Mouse (Mus musculus) embryo, embryonic 11 days (tissue): Measurements from ENCODE around the gene Irx3.

ENCODE experiments used
- DNase-seq: peaks from one replicate; pipeline ENCODE4 v3.0.0-alpha.2; 2015

Gene Irx3

GRCm38 (mm10) chr8:91801241-91801811 is 541 bp downstream of the Irx3 start:
- DNase-seq, result peak; percentile 92

GRCm38 (mm10) chr8:91800523-91801240 is 1.2 kb downstream of the Irx3 start:
- DNase-seq, result peak; percentile 50

- DNase-seq, result peak; percentile 57
These were observed 2.0 kb downstream of the Irx3 start for GRCm38 (mm10) chr8:91799681-91800522.

DNA sequence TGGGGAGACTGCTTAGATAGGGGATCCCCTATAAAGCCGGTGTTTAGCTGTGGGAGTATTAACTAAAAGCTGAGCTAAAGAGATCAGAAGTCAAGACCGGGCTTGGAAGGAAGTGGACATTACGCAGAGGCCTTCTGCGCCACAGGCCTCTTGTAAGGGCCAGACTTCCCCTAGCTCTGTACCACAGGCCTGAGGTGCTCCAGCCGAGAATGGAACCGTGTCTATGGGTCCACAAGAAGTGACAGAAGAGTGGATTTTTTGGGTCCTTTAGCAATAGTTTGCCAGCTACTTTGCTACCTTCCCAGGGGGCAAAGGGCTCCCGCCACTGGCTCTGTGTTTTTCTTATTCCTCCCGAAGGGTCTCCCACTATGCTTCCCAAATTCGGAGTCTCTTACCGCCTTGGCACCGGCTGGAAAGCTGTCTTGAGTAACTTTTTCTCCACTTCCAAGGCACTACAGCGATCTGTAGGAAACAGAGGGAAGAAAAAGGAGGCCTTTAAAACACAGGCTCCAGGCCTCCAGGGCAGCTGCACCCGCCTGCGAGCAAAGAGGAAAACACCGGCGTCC is 2.8 kb downstream of the Irx3 start:
- peak; percentile 45 for DNase-seq

DNA sequence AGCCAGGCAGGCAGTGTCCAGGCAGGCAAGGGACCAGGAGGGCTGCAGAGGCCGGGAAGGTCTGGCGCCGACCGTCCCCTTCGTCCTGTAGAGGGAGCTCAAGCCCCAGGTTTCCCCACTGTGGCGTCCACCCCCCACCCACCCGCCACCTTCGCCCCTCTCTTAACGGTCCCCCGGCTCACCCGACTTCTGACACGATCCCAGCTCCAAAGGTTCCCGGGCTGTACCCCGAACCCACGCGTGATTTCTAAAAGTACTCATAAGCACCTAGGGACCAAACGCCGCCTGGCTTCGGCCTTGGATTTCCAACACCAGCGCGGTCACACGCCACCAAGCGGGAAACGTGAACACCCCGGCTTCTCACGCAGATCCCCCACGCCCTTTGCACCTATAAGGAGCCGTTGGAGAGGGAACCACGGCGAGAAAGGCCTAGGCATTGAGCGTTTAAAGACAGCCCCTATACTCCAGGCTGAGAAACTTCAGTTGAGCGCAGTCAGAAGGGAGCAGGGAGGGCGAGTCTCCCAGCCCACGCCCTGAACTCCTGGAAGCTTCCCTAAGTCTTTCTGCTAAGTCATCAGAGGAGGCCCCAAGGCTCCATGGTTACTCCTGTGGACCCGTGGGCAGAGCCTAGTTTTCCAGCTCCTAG is 4.1 kb downstream of the Irx3 start:
- DNase-seq, result peak; percentile 84

- DNase-seq, result peak; percentile 66
These were observed 8.0 kb downstream of the Irx3 start for GRCm38 (mm10) chr8:91793846-91794245.

DNA sequence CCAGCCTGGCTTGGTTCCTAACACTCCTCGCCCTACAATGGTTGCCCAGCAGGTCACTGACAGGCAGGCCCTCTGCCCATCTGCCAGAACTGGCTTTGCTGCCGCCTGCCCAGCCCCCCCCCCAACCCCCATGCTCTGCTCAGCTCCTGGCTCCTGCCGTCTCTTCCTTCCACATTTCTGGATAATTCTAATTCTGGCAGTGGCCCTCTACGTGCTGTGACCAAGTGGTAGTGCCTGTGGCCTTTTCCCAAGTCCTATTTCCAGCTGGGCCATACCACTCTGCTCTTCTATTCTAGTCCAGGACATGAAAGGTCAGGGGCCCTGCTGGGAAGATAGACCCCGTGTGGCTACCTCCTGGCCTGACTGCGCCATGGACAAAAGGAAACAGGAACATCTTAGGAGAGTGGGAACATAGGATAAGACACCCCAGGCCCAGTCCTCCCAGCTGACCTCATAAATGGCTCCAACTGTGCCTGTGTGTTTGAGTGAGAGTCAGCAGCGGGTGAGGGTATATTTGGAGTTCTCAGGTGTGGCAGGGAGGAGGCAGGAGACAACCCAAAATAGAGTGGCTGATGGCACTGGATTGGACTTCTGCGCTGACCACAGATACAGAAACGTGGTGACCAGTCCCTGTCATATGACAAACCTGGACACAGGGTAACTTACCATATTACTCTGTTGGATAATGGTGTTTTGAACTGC is 14.5 kb downstream of the Irx3 start:
- no peak for DNase-seq

- DNase-seq, result no peak
These were observed 18.9 kb downstream of the Irx3 start for GRCm38 (mm10) chr8:91782940-91783339.

DNA sequence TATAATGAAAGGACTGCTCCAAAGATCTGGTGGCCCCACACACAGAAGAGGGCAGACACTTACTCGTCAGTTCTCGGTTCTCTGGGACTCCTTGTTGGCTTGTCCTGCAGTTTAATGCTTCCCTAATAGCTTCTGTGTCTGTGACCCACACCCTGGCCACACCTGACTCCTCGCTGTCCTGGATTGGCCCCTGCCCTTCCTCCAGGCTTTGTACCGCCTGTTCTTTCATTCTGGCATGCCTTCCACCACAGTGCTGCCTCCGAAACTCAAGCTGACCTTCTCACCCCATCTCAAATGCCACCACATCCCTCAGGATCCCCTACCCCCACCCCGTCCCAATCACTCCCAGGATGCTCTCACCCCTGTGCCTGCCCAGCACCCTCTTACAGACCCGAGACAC is 19.7 kb downstream of the Irx3 start:
- no peak for DNase-seq

GRCm38 (mm10) chr8:91780648-91781047 is 21.2 kb downstream of the Irx3 start:
- no peak for DNase-seq

DNA sequence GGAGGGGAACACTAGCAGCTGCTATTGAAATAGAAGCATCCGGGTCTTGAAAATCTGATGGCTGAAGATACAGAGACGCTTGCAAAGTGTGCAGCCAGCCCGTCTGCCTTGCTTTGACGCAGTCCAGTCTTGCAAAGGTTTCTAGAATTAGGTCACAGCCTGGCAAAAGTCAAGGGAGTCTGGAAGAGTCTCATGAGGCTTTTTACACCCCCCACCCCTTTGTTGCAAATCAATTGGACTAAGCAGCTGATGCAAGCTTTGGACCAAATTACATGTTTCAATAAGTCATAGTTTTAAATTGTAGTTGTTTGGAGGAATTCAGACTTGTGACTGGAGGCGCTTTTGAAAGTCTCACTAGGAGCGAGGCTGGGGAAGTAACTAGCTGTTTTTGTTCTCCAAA is 33.0 kb downstream of the Irx3 start:
- no peak for DNase-seq

GRCm38 (mm10) chr8:91765411-91766034 is 36.3 kb downstream of the Irx3 start:
- no peak for DNase-seq

DNA sequence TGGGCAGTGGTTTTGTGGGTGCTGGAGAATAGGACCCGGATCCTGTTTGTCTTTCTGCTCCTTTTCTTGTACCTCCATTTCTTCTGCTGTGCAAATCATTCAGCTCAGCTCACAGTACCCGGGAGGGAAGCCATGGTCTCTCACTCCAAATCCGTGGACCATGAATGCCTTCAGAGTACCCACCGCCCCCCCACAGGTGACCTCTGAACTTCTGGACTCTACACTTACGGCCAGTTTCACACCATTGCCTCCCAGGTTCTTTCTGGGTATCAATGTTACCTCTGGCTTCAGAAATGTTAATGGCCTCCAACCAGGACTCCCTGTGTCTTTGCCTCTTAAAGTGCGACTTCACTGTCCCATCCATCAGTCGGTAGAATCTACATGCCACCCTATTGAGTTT is 46.3 kb downstream of the Irx3 start:
- no peak for DNase-seq

DNA sequence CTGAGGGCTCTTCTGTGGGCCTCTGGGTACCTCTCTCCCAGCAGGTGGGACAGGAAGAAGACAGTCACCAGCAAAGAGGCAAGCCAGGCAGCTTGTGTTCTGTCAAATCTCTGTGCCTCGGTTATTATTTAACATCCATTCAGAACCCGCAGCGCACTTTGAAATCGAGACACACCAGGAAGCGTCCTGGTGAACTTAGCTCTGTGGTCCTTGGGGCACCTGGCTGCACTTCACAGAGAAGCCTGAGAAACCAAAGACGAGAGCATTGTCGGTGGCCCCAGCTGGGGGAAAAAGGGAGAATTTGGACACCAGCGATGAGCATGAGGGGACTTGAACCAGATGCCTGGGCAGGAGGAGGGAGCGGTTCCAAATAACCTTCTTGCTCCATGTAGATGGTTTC is 46.8 kb downstream of the Irx3 start:
- no peak for DNase-seq

GRCm38 (mm10) chr8:91750794-91751125 is 51.1 kb downstream of the Irx3 start:
- DNase-seq, result no peak

DNA sequence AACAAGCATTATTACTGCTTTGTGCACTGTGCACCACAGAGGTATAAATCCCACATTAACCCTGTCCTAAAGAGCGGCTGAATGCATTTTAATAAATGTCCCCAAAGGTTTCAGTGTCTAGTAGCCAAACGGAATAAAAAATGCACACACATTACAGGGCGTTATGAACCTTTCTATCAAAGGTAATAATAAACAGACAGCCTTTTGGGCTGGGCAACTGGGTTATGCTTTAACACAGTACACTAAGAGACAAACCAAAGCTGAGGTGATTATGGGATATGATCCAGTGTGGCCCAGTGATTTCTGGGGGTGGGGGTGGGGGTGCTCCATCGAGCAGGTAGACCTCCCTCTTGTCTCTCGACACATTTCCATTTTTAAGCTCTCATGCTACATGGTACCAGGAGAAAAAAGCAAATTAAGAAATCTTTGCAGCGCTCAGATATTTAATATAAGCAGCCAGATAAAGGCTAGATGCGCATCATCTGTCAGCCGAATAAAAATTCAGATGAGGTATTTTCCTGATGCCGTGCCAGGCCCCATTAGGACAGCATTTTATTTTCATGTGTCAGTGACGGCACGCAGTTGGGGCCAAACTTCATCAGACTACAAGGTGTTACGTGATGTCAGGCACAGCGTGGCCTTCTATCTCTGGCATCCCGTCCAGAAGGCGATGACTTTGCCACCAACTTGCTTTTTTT is 51.6 kb downstream of the Irx3 start:
- no peak for DNase-seq

DNA sequence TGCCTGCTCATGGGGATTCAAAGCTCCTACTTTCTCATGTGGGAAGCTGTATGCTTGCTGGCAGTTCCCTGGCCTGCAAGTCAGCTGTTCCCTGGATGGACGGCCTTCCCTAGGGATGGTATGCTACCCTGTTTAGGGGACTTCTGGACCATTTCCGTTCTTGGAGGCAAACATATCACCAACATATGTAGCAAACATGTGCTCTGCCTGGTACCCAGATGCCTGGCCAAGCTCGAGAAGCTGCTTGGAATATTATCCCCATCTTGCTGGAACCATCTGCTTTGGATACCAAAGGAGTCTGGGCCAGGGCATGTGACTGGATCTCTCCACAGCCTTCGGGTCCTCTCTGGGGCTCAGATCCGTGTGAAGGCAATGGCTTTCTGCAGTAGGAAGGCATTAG is 52.5 kb downstream of the Irx3 start:
- no peak for DNase-seq
